Mouse (Mus musculus) layer of hippocampus, postnatal 14 days (tissue): ENCODE data around the gene Nrxn1. TPM values are rescaled to one million over a fixed set of nuclear protein-coding genes. Genes with fewer than 3 reads are reported as not detected.

Experiments
- DNase-seq, 2 experiments: peaks; one replicate each; pipeline ENCODE4 v3.0.0; 2021 to 2022; ENCODE audit warnings: low spot score in 2 of 2, mixed read lengths in 1 of 2
- total RNA-seq, 2 experiments: library from RNA; stranded (reverse); gene quantifications; 2 replicates each; pipeline ENCODE4 v1.2.3; 2021

Gene Nrxn1
- total RNA-seq, 2 experiments from 2014 or later: 436 to 504 TPM

- DNase-seq: no peak
Observed at GRCm38 (mm10) chr17:90684172-90684571, 408.7 kb downstream of the Nrxn1 start.

GRCm38 (mm10) chr17:90681019-90681418 is 411.9 kb downstream of the Nrxn1 start:
- peak; percentile 30 to 76 for DNase-seq

- DNase-seq: no peak
Observed at GRCm38 (mm10) chr17:90676676-90677075, 416.2 kb downstream of the Nrxn1 start.

GRCm38 (mm10) chr17:90662318-90662717 is 430.6 kb downstream of the Nrxn1 start:
- DNase-seq: no peak

GRCm38 (mm10) chr17:90654506-90654905 is 438.4 kb downstream of the Nrxn1 start:
- DNase-seq: no peak

GRCm38 (mm10) chr17:90653347-90653746 is 439.5 kb downstream of the Nrxn1 start:
- peak in 1 of 2 experiments; percentile 86 for DNase-seq

GRCm38 (mm10) chr17:90650279-90650678 is 442.6 kb downstream of the Nrxn1 start:
- no peak for DNase-seq

- peak in 1 of 2 experiments; percentile 33 for DNase-seq
Observed at GRCm38 (mm10) chr17:90638970-90639524, 453.8 kb downstream of the Nrxn1 start.

- no peak for DNase-seq
Observed at GRCm38 (mm10) chr17:90638183-90638727, 454.6 kb downstream of the Nrxn1 start.

- no peak for DNase-seq
Observed at GRCm38 (mm10) chr17:90631371-90631770, 461.5 kb downstream of the Nrxn1 start.

GRCm38 (mm10) chr17:90629851-90630250 is 463.0 kb downstream of the Nrxn1 start:
- DNase-seq: peak; percentile 43 to 59

GRCm38 (mm10) chr17:90628469-90628868 is 464.4 kb downstream of the Nrxn1 start:
- DNase-seq: peak in 1 of 2 experiments; percentile 89

- peak in 1 of 2 experiments; percentile 28 for DNase-seq
Observed at GRCm38 (mm10) chr17:90628004-90628403, 464.9 kb downstream of the Nrxn1 start.

GRCm38 (mm10) chr17:90627395-90627794 is 465.5 kb downstream of the Nrxn1 start:
- peak in 1 of 2 experiments; percentile 64 for DNase-seq

- no peak for DNase-seq
Observed at GRCm38 (mm10) chr17:90624591-90625266, 468.1 kb downstream of the Nrxn1 start.

- no peak for DNase-seq
Observed at GRCm38 (mm10) chr17:90621828-90622227, 471.0 kb downstream of the Nrxn1 start.

- DNase-seq: no peak
Observed at GRCm38 (mm10) chr17:90615019-90615418, 477.9 kb downstream of the Nrxn1 start.

GRCm38 (mm10) chr17:90607427-90607806 is 485.5 kb downstream of the Nrxn1 start:
- no peak for DNase-seq

- DNase-seq: peak; percentile 79 to 89
Observed at GRCm38 (mm10) chr17:90606718-90607426, 486.0 kb downstream of the Nrxn1 start.

GRCm38 (mm10) chr17:90599570-90600524 is 493.0 kb downstream of the Nrxn1 start:
- no peak for DNase-seq
